ENCODE assay signal across 16 mouse cellular contexts in genomic region chr12:111420946-111421709, GRCm38 (mm10). TPM values are rescaled to one million over a fixed set of nuclear protein-coding genes. Genes with fewer than 3 reads are reported as not detected.
A peak's percentile ranks its signal among the peaks of the same experiment; 100 is the strongest.
DNase-seq lines count a peak whose midpoint lies in the region; ATAC-seq and TF ChIP-seq lines count a peak whose summit lies in the region.
"Had no signal": no experiment of that assay in that cellular context is flagged by ENCODE, and none has a peak within 500 bp of the region (broad histone marks: within the 10 kb centered on the region; RNA-seq: fewer than 3 reads in every experiment).

No protein-coding gene starts in this region.

- peak overlapping the region in 1 of 2 experiments; percentile 41; a peak in 3 of 4 replicates for H3K27ac ChIP-seq in heart, embryonic 14.5 days (replicated peaks in 1 of 2; ENCODE audit: control insufficient read depth in 1 of 2, insufficient read depth in 1 of 2, low read depth in 2 of 2, low read length in 2 of 2)
- 0 out of 2 replicates have a peak overlapping the region, but pooled peaks have one; percentile 5 for H3K27ac ChIP-seq in lung, postnatal 0 days (ENCODE audit: low read length)
- peak overlapping the region; percentile 51; the same call in 1 of the 2 replicates for H3K27ac ChIP-seq in embryonic facial prominence, embryonic 15.5 days (replicated peaks)
- H3K27ac ChIP-seq in liver, postnatal 0 days (ENCODE audit: low read depth), result 0 out of 2 replicates have a peak overlapping the region, but pooled peaks have one; percentile 46
- H3K27ac ChIP-seq: hindbrain, embryonic 12.5 days; layer of hippocampus, adult 2 months; midbrain, embryonic 12.5 days had no signal

- H3K27me3 ChIP-seq in heart, embryonic 14.5 days (ENCODE audit: control insufficient read depth, insufficient read depth, low read length), result peaks cover 42% of the 10 kb centered on the region
- H3K27me3 ChIP-seq in lung, postnatal 0 days (replicated peaks; ENCODE audit: insufficient read depth, low read length), result peaks cover 32% of the 10 kb centered on the region
- H3K27me3 ChIP-seq in embryonic facial prominence, embryonic 15.5 days, result peaks cover 51% of the 10 kb centered on the region
- H3K27me3 ChIP-seq in liver, postnatal 0 days (ENCODE audit: insufficient read depth, low read length), result peaks cover 41% of the 10 kb centered on the region

- DNase-seq in heart, adult 8-10 months (ENCODE audit: low spot score), result no peak
- peak; percentile 67 for DNase-seq in lung, postnatal 0 days (ENCODE audit: low spot score)
- no peak for DNase-seq in lung, adult 18-20 months
- DNase-seq in liver, postnatal 0 days, result no peak
- DNase-seq in cerebellum, adult 11-12 months, result no peak
- DNase-seq: cerebellum, adult 11 months; forebrain, postnatal 0 days; gastrocnemius, postnatal 10 days; kidney, adult 8-10 months; right cerebral cortex, postnatal 4 days had no signal

- H3K4me2 ChIP-seq in heart, embryonic 14.5 days (ENCODE audit: low read length), result peak overlapping the region; percentile 46
- no peak overlapping the region for H3K4me2 ChIP-seq in lung, postnatal 0 days (replicated peaks; ENCODE audit: low read depth, low read length)
- H3K4me2 ChIP-seq in embryonic facial prominence, embryonic 15.5 days (replicated peaks), result no peak overlapping the region
- H3K4me2 ChIP-seq in liver, postnatal 0 days (ENCODE audit: low read depth, low read length), result peak overlapping the region; percentile 52
- H3K4me2 ChIP-seq: hindbrain, embryonic 12.5 days; midbrain, embryonic 12.5 days had no signal

- peaks cover 24 to 38% of the 10 kb centered on the region in 2 experiments for H3K4me1 ChIP-seq in heart, embryonic 14.5 days (ENCODE audit: control insufficient read depth in 2 of 2, insufficient read depth in 2 of 2, low read length in 2 of 2)
- H3K4me1 ChIP-seq in lung, postnatal 0 days (ENCODE audit: insufficient read depth, low read depth, low read length), result no peaks in the 10 kb centered on the region; the same call in 1 of the 2 replicates
- H3K4me1 ChIP-seq in embryonic facial prominence, embryonic 15.5 days, result peaks cover 63% of the 10 kb centered on the region
- peaks cover 16% of the 10 kb centered on the region for H3K4me1 ChIP-seq in liver, postnatal 0 days (ENCODE audit: insufficient read depth)

- no peaks in the 10 kb centered on the region for H3K36me3 ChIP-seq in heart, embryonic 14.5 days (ENCODE audit: control insufficient read depth, insufficient read depth, low read length)
- no peaks in the 10 kb centered on the region for H3K36me3 ChIP-seq in lung, postnatal 0 days (ENCODE audit: insufficient read depth, low read length)
- H3K36me3 ChIP-seq in embryonic facial prominence, embryonic 15.5 days, result no peaks in the 10 kb centered on the region
- peaks cover 2% of the 10 kb centered on the region; the same call in 1 of the 2 replicates for H3K36me3 ChIP-seq in liver, postnatal 0 days (replicated peaks; ENCODE audit: insufficient read depth, low read length)
- H3K36me3 ChIP-seq: hindbrain, embryonic 12.5 days; midbrain, embryonic 12.5 days had no signal

- no peak for TF ChIP-seq EP300 in lung, postnatal 0 days (IDR thresholded peaks at IDR 0.05)
- no peak; the same call in 1 of the 2 replicates for TF ChIP-seq EP300 in liver, postnatal 0 days (IDR thresholded peaks at IDR 0.05; ENCODE audit: low read depth)

- H3K9ac ChIP-seq in heart, embryonic 14.5 days (ENCODE audit: low read length), result peak overlapping the region; percentile 46; the same call in 1 of the 2 replicates
- H3K9ac ChIP-seq in lung, postnatal 0 days (replicated peaks; ENCODE audit: low read depth), result no peak overlapping the region
- H3K9ac ChIP-seq in embryonic facial prominence, embryonic 15.5 days, result no peak overlapping the region
- H3K9ac ChIP-seq in liver, postnatal 0 days (replicated peaks), result no peak overlapping the region
- H3K9ac ChIP-seq: forebrain, postnatal 0 days; hindbrain, embryonic 12.5 days; midbrain, embryonic 12.5 days had no signal

- H3K4me3 ChIP-seq in heart, embryonic 14.5 days (ENCODE audit: control insufficient read depth in 1 of 2, insufficient read depth in 1 of 2, low read depth in 1 of 2, low read length in 2 of 2), result no peak overlapping the region
- H3K4me3 ChIP-seq in lung, postnatal 0 days (ENCODE audit: low read depth, low read length), result no peak overlapping the region
- no peak overlapping the region for H3K4me3 ChIP-seq in embryonic facial prominence, embryonic 15.5 days (replicated peaks)
- no peak overlapping the region for H3K4me3 ChIP-seq in liver, postnatal 0 days (ENCODE audit: low read depth, low read length)
- H3K4me3 ChIP-seq: hindbrain, embryonic 12.5 days; layer of hippocampus, adult 2 months; midbrain, embryonic 12.5 days had no signal

- ATAC-seq in heart, embryonic 14.5 days (ENCODE audit: insufficient number of reproducible peaks, insufficient read depth, low FRiP score, low read depth), result 0 out of 2 replicates have a peak, but pooled peaks have one; percentile 14
- ATAC-seq in lung, postnatal 0 days, result peak; percentile 14; the same call in 1 of the 2 replicates
- peak; percentile 52 for ATAC-seq in embryonic facial prominence, embryonic 15.5 days (ENCODE audit: insufficient number of reproducible peaks, low FRiP score, low TSS enrichment, low read depth)
- peak; percentile 19; the same call in 1 of the 2 replicates for ATAC-seq in liver, postnatal 0 days
- no peak for ATAC-seq in granulocyte monocyte progenitor cell, adult 5-6 weeks (replicated peaks; ENCODE audit: poor library complexity, severe bottlenecking)
- ATAC-seq: forebrain, postnatal 0 days had no signal

- 13% methylated on average over 7 of the region's 7 CpGs for WGBS in heart, embryonic 14.5 days
- 21% methylated on average over 7 of the region's 7 CpGs for WGBS in lung, postnatal 0 days
- WGBS in embryonic facial prominence, embryonic 15.5 days, result 31% methylated on average over 7 of the region's 7 CpGs
- 29% methylated on average over 7 of the region's 7 CpGs for WGBS in liver, postnatal 0 days (ENCODE audit: insufficient replicate concordance)

- no peak for TF ChIP-seq CTCF in lung, postnatal 0 days (IDR thresholded peaks at IDR 0.05)
- no peak for TF ChIP-seq CTCF in liver, postnatal 0 days (IDR thresholded peaks at IDR 0.05; ENCODE audit: low read depth)

- H3K9me3 ChIP-seq in heart, embryonic 14.5 days (ENCODE audit: control insufficient read depth, low read length), result no peaks in the 10 kb centered on the region
- no peaks in the 10 kb centered on the region for H3K9me3 ChIP-seq in lung, postnatal 0 days (ENCODE audit: low read length)
- no peaks in the 10 kb centered on the region for H3K9me3 ChIP-seq in embryonic facial prominence, embryonic 15.5 days (replicated peaks)
- H3K9me3 ChIP-seq in liver, postnatal 0 days (ENCODE audit: low read length), result no peaks in the 10 kb centered on the region
- H3K9me3 ChIP-seq: hindbrain, embryonic 12.5 days; midbrain, embryonic 12.5 days had no signal

RNA-seq across cellular contexts. Expression of gene Exoc3l4, which starts 4.3 kb away (rescaled TPM):
- 8.1 and 9.4 TPM in 2 replicates for polyA plus RNA-seq in heart, embryonic 14.5 days (2014; fragmentation: Nextera tagmentation; extraction: Ambion mirVana)
- 1 to 10 TPM; 2.1 to 3.6 (median 3.0) TPM for total RNA-seq in heart, adult 8-10 months (2022)
- polyA plus RNA-seq in lung, postnatal 0 days (2015; fragmentation: Nextera tagmentation; extraction: Ambion mirVana), result 21.3 and 24.4 TPM in 2 replicates
- polyA plus RNA-seq in embryonic facial prominence, embryonic 15.5 days (2015; fragmentation: Nextera tagmentation; extraction: Ambion mirVana), result 10.6 and 11.1 TPM in 2 replicates
- polyA plus RNA-seq in liver, postnatal 0 days (2015; fragmentation: Nextera tagmentation; extraction: Ambion mirVana), result 13.7 TPM in 2 replicates
- not detected in 2 replicates for total RNA-seq in granulocyte monocyte progenitor cell, adult 5-6 weeks (2014; fragmentation: Nextera tagmentation)
- 0.26 TPM in 1 of 2 replicates, not detected in the other for total RNA-seq in granulocyte monocyte progenitor cell, adult 5-6 weeks (2017)

RNA-seq across cellular contexts. Expression of gene Lbhd2, which starts 14.5 kb away (rescaled TPM):
- 1.2 TPM in 1 of 2 replicates, not detected in the other for polyA plus RNA-seq in heart, embryonic 14.5 days (2014; fragmentation: Nextera tagmentation; extraction: Ambion mirVana)
- not detected for total RNA-seq in heart, adult 8-10 months (2022)
- 0.37 and 1.1 TPM in 2 replicates for polyA plus RNA-seq in lung, postnatal 0 days (2015; fragmentation: Nextera tagmentation; extraction: Ambion mirVana)
- polyA plus RNA-seq in embryonic facial prominence, embryonic 15.5 days (2015; fragmentation: Nextera tagmentation; extraction: Ambion mirVana), result 3.7 and 5.0 TPM in 2 replicates
- polyA plus RNA-seq in liver, postnatal 0 days (2015; fragmentation: Nextera tagmentation; extraction: Ambion mirVana), result 0.22 TPM in 2 replicates
- not detected in 2 replicates for total RNA-seq in granulocyte monocyte progenitor cell, adult 5-6 weeks (2014; fragmentation: Nextera tagmentation)
- not detected in 2 replicates for total RNA-seq in granulocyte monocyte progenitor cell, adult 5-6 weeks (2017)

RNA-seq across cellular contexts. Expression of gene Tnfaip2, which starts 21.1 kb away (rescaled TPM):
- 5.5 and 6.9 TPM in 2 replicates for polyA plus RNA-seq in heart, embryonic 14.5 days (2014; fragmentation: Nextera tagmentation; extraction: Ambion mirVana)
- 10 to 100 TPM; 25.2 to 49.3 (median 41.6) TPM for total RNA-seq in heart, adult 8-10 months (2022)
- 17.0 and 26.3 TPM in 2 replicates for polyA plus RNA-seq in lung, postnatal 0 days (2015; fragmentation: Nextera tagmentation; extraction: Ambion mirVana)
- polyA plus RNA-seq in embryonic facial prominence, embryonic 15.5 days (2015; fragmentation: Nextera tagmentation; extraction: Ambion mirVana), result 11.8 and 17.6 TPM in 2 replicates
- 72.0 and 79.5 TPM in 2 replicates for polyA plus RNA-seq in liver, postnatal 0 days (2015; fragmentation: Nextera tagmentation; extraction: Ambion mirVana)
- total RNA-seq in granulocyte monocyte progenitor cell, adult 5-6 weeks (2014; fragmentation: Nextera tagmentation), result 28.6 and 30.4 TPM in 2 replicates
- total RNA-seq in granulocyte monocyte progenitor cell, adult 5-6 weeks (2017), result 27.4 and 56.1 TPM in 2 replicates

RNA-seq across cellular contexts. Expression of gene Cdc42bpb, which starts 43.6 kb away (rescaled TPM):
- 27.0 and 28.9 TPM in 2 replicates for polyA plus RNA-seq in heart, embryonic 14.5 days (2014; fragmentation: Nextera tagmentation; extraction: Ambion mirVana)
- 10 to 100 TPM; 45.5 to 59.7 (median 53.9) TPM for total RNA-seq in heart, adult 8-10 months (2022)
- polyA plus RNA-seq in lung, postnatal 0 days (2015; fragmentation: Nextera tagmentation; extraction: Ambion mirVana), result 29.0 and 32.5 TPM in 2 replicates
- 33.2 and 36.1 TPM in 2 replicates for polyA plus RNA-seq in embryonic facial prominence, embryonic 15.5 days (2015; fragmentation: Nextera tagmentation; extraction: Ambion mirVana)
- polyA plus RNA-seq in liver, postnatal 0 days (2015; fragmentation: Nextera tagmentation; extraction: Ambion mirVana), result 8.0 and 8.6 TPM in 2 replicates
- total RNA-seq in granulocyte monocyte progenitor cell, adult 5-6 weeks (2014; fragmentation: Nextera tagmentation), result 5.6 and 8.1 TPM in 2 replicates
- total RNA-seq in granulocyte monocyte progenitor cell, adult 5-6 weeks (2017), result 4.8 and 8.6 TPM in 2 replicates

Comparison
In these comparisons a context has a peak if more than half of its experiments do, and no peak if none do; other contexts are left out.
1. H3K4me2 ChIP-seq: peak in heart, embryonic 14.5 days (single experiment) and liver, postnatal 0 days (single experiment); none in lung, postnatal 0 days (single experiment) and embryonic facial prominence, embryonic 15.5 days (single experiment).